Mouse (Mus musculus): ENCODE data around the gene Cyp46a1. TPM values are rescaled to one million over a fixed set of nuclear protein-coding genes. Genes with fewer than 3 reads are reported as not detected.

The Cyp46a1 gene
- polyA plus RNA-seq, 1 experiment: 0.53 TPM

DNA sequence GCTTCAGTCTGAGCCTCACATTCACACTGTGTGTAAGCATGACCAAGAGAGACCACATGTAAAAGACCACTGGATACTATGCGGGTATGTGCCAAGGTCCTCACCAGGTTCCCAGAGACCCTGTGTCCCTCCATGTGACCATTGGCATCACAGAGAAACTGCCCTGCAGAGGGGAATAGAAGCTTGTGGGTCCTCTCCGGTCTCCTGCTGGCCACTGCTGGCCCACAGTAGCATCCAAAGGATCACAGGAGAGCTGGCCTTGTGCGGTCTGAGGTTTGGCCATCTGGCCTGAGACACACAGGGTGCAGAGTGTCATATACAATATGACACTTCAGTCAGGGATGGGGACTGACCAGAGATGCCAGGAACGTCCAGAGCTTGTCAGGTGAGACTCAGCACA lies 24.1 kb upstream of the Cyp46a1 start:
- DNase-seq (ENCODE audit: low read depth, low spot score): no peak
- WGBS: 81% methylated on average over 4 of the region's 4 CpGs

- WGBS: 67% methylated on average over 7 of the region's 7 CpGs
- DNase-seq (ENCODE audit: low read depth, low spot score): no peak
Measured at GRCm38 (mm10) chr12:108310456-108311027, 23.6 kb upstream of the Cyp46a1 start.

DNA sequence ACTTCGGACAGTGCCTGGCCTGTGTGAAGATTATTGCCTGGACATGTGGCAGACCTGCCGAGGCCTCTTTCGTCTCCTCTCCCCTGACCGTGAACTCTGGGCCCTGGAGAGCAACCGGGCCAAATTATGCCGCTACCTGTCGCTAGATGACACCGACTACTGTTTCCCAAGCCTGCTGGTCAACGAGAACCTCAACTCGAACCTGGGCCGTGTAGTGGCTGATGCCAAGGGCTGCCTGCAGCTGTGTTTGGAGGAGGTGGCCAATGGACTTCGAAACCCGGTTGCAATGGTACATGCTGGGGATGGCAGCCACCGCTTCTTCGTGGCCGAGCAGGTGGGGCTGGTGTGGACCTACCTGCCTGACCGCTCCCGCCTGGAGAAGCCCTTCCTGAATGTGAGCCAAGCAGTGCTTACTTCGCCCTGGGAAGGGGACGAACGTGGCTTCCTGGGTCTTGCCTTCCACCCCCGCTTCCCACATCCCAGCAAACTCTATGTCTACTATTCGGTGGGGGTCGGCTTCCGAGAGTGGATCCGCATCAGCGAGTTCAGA lies 22.4 kb upstream of the Cyp46a1 start:
- DNase-seq (ENCODE audit: low read depth, low spot score): no peak
- 87% methylated on average over 27 of the region's 27 CpGs for WGBS

- DNase-seq (ENCODE audit: low read depth, low spot score): no peak
- 52% methylated on average over 6 of the region's 6 CpGs for WGBS
Measured at GRCm38 (mm10) chr12:108312432-108312851, 21.7 kb upstream of the Cyp46a1 start.

DNA sequence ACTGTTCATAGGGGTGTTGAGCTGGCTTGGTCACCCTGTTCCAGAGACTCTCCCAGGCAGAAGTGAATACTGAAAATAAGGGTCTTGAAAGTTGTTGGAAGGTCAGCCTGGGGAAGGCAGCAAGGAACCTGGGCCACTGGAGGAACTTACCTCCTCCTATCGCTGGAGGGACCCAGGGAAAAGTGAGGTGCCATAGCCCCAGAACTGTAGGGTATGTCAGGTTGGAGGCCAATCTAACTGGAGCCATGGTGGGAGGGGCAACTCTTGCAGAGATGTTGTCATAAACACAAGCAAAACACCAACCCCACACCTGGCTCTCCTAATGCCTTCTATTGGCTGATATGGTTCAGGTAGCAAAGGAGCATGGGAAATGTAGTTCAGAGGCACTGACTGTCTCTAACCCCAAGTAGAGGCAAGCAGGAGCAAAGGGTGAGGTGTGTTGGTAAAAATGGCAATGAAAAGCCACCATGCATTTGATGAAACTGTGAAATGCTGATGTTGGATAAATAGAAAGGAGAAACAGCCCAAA lies 20.9 kb upstream of the Cyp46a1 start:
- no peak for DNase-seq (ENCODE audit: low read depth, low spot score)
- 79% methylated on average over 1 of the region's 1 CpGs for WGBS

- DNase-seq (ENCODE audit: low read depth, low spot score): no peak
- 49% methylated on average over 10 of the region's 10 CpGs for WGBS
Measured at GRCm38 (mm10) chr12:108315818-108316217, 18.4 kb upstream of the Cyp46a1 start.

DNA sequence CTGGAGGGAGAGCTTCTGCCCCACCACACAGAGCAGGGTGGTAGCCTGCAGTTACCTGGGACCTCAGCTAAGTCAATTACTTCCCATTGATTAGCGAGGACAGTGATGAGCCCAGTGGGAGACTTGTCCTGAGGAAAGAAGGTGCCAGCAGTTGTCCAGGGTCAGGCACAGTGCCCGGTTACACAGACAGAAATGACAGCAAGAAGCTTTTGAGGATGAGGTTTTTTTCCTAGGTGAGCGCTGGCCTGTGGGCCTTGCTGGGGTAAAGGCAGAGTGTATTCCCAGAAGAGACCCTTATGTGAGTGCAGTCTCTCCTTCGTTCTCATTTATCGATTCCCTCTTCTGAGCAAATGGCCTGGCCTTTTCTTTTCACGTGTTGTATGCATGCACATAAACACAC lies 17.5 kb upstream of the Cyp46a1 start:
- 57% methylated on average over 6 of the region's 6 CpGs for WGBS
- DNase-seq (ENCODE audit: low read depth, low spot score): no peak

GRCm38 (mm10) chr12:108317201-108317738 lies 16.9 kb upstream of the Cyp46a1 start:
- WGBS: 25% methylated on average over 9 of the region's 9 CpGs
- DNase-seq (ENCODE audit: low read depth, low spot score): no peak

- WGBS: 34% methylated on average over 18 of the region's 18 CpGs
- no peak for DNase-seq (ENCODE audit: low read depth, low spot score)
Measured at GRCm38 (mm10) chr12:108317826-108318430, 16.3 kb upstream of the Cyp46a1 start.

DNA sequence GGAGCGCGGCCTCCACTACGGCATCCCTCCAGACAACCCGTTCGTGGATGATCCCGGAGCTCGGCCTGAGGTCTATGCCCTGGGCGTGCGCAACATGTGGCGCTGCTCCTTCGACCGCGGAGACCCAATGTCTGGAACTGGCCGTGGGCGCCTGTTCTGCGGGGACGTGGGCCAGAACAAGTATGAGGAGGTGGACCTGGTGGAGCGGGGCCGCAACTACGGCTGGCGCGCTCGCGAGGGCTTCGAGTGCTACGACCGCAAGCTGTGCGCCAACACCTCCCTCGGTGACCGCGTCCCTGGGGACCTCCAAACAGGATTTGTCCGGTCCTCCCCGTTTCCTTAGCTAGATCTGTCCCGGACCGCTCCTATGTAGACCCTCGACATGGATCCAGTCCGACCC lies 15.7 kb upstream of the Cyp46a1 start:
- no peak for DNase-seq (ENCODE audit: low read depth, low spot score)
- WGBS: 22% methylated on average over 37 of the region's 37 CpGs

- DNase-seq (ENCODE audit: low read depth, low spot score): no peak
- WGBS: 39% methylated on average over 8 of the region's 8 CpGs
Measured at GRCm38 (mm10) chr12:108320096-108320495, 14.1 kb upstream of the Cyp46a1 start.

- no peak for DNase-seq (ENCODE audit: low read depth, low spot score)
- WGBS: 59% methylated on average over 5 of the region's 5 CpGs
Measured at GRCm38 (mm10) chr12:108326401-108326800, 7.8 kb upstream of the Cyp46a1 start.

- 3% methylated on average over 66 of the region's 66 CpGs for WGBS
- no peak for DNase-seq (ENCODE audit: low read depth, low spot score)
Measured at GRCm38 (mm10) chr12:108327889-108328491, 6.2 kb upstream of the Cyp46a1 start.

DNA sequence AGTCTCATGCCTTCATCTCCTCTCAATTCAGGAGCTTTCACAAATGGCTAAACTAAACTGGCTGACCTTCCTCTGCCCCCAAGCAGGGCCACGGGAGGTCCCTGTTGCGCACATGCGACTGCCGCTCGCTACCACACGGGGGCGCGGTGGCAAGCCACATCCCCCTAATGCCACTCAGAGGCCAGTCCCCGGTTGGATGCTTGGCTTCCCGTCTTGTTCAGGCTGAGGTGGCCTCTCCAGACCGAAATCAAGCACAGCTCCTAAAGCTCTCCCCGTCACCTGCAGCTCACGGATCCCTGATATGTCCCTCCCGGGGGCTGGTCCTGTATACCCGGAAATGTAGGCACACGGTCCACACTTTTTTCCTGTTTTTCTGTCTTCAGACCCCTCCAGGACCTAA lies 1.1 kb upstream of the Cyp46a1 start:
- under 1% methylated on average over 16 of the region's 16 CpGs for WGBS
- DNase-seq (ENCODE audit: low read depth, low spot score): peak; percentile 31

DNA sequence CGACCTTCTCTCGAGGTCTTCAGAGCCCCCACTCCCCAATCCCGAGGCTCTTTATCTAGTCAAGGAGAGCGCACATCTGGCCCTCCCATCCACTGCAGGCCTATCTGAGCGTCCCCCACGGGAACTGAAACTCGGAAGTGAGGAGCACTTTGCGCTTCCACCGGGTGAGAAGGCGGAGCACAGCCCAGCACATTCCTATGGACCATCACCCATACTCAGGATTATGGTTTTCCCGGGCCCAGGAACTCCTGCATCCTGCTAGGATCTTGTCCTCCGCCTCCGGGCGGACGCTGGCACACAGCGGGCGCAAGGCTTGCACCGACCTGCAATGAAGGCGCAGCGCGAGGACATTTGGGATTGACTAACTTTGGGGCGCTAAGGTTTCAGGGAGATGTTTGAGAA lies 699 bp upstream of the Cyp46a1 start:
- peak; percentile 14 for DNase-seq (ENCODE audit: low read depth, low spot score)
- under 1% methylated on average over 22 of the region's 22 CpGs for WGBS

- no peak for DNase-seq (ENCODE audit: low read depth, low spot score)
- WGBS: 5% methylated on average over 32 of the region's 32 CpGs
Measured at GRCm38 (mm10) chr12:108334529-108334928, 348 bp downstream of the Cyp46a1 start.

GRCm38 (mm10) chr12:108338572-108339190 lies 4.5 kb downstream of the Cyp46a1 start:
- DNase-seq (ENCODE audit: low read depth, low spot score): no peak
- WGBS: 34% methylated on average over 14 of the region's 14 CpGs

- 74% methylated on average over 8 of the region's 8 CpGs for WGBS
- no peak for DNase-seq (ENCODE audit: low read depth, low spot score)
Measured at GRCm38 (mm10) chr12:108348151-108348550, 14.0 kb downstream of the Cyp46a1 start.

DNA sequence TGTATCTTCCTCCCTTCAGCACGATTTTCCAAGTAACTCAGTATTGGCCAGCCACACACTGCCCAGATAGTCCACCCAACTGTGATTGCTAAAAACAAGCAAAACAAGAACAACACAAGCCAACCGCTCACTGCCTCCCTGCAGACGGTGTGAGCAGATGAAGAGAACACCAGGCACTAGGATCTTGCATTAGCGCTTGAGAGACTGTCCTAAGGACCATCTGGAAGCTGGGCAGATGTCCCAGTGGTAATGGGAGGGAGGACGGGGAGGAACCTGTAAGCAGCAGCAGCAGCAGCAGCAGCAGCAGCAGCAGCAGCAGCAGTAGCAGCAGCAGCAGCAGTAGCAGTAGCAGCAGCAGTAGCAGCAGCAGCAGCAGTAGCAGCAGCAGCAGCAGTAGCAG lies 14.8 kb downstream of the Cyp46a1 start:
- WGBS: 54% methylated on average over 5 of the region's 5 CpGs
- no peak for DNase-seq (ENCODE audit: low read depth, low spot score)

GRCm38 (mm10) chr12:108350931-108351330 lies 16.8 kb downstream of the Cyp46a1 start:
- no peak for DNase-seq (ENCODE audit: low read depth, low spot score)
- 80% methylated on average over 10 of the region's 10 CpGs for WGBS
